ENCODE assay signal across 10 mouse cellular contexts in the genomic region with DNA sequence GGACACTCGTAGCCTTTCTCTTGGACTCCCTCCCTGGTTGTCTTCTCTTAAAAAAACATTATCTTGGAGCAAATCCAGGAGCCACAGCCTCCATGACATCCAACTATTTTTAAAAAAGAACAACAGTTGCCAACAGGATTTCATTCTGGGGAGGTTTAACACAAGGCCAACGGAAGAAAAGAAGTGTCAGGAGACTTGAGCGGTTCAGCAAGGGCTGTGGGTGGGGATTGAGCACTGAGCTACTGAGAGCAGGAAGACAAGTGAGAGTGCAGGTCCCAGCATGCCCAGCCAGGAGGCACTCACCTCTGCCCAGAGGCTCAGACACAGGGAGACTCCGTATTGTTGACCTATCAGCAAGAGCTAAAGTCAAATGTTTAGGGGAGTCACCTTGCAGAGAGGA. TPM values are rescaled to one million over a fixed set of nuclear protein-coding genes. Genes with fewer than 3 reads are reported as not detected.
DNase-seq lines count a peak whose midpoint lies in the region; ATAC-seq and TF ChIP-seq lines count a peak whose summit lies in the region.
"Had no signal": no experiment of that assay in that cellular context is flagged by ENCODE, and none has a peak within 500 bp of the region (broad histone marks: within the 10 kb centered on the region; RNA-seq: fewer than 3 reads in every experiment).

No protein-coding gene starts in this region.

- peak overlapping the region; percentile 78 for H3K4me2 ChIP-seq in CH12.LX (ENCODE audit: insufficient read depth, low read depth, poor library complexity, severe bottlenecking)
- no peak overlapping the region for H3K4me2 ChIP-seq in heart, embryonic 12.5 days
- no peak overlapping the region for H3K4me2 ChIP-seq in neural tube, embryonic 15.5 days
- H3K4me2 ChIP-seq in midbrain, embryonic 14.5 days (ENCODE audit: low read length): no peak overlapping the region

- peak; percentile 31 to 33 for DNase-seq in heart, adult 18-20 months
- DNase-seq in heart, postnatal 25 days (ENCODE audit: low spot score): no peak
- DNase-seq in CH12.LX (ENCODE audit: extremely low read depth): peak; percentile 24
- peak; percentile 49 for DNase-seq in kidney, postnatal 10 days
- no peak for DNase-seq in midbrain, embryonic 14.5 days
- no peak for DNase-seq in gastrocnemius, adult 8-10 months (ENCODE audit: low spot score in 2 of 2)
- DNase-seq: cerebellum, adult 11 months had no signal

- H3K27ac ChIP-seq in CH12.LX (ENCODE audit: insufficient read depth, low read depth): peak overlapping the region; percentile 63; the same call in 1 of the 2 replicates
- H3K27ac ChIP-seq in heart, embryonic 12.5 days (ENCODE audit: poor library complexity, severe bottlenecking): peak overlapping the region; percentile 13; the same call in 1 of the 2 replicates
- no peak overlapping the region for H3K27ac ChIP-seq in neural tube, embryonic 15.5 days (replicated peaks)
- no peak overlapping the region for H3K27ac ChIP-seq in midbrain, embryonic 14.5 days (replicated peaks; ENCODE audit: low read depth, low read length)
- H3K27ac ChIP-seq: liver, embryonic 15.5 days had no signal

- no peaks in the 10 kb centered on the region for H3K79me2 ChIP-seq in CH12.LX (replicated peaks; ENCODE audit: control insufficient read depth, extremely low read depth, insufficient read depth, poor library complexity, severe bottlenecking)

- no peak; the same call in 1 of the 2 replicates for TF ChIP-seq EP300 in CH12.LX (IDR thresholded peaks at IDR 0.05; ENCODE audit: low read length)

- dilution Hi-C loops in CH12.LX (cut with MboI; ENCODE audit: extremely low pct_ligation_motif_present, extremely low pct_unique_long_range_greater_than_20kb, low sequenced_read_pairs): no loop called here

- TF ChIP-seq POLR2A in CH12.LX (IDR thresholded peaks at IDR 0.05; ENCODE audit: low read depth, low read length): peak; percentile 30; the same call in 1 of the 2 replicates

- H3K4me1 ChIP-seq in CH12.LX (ENCODE audit: control insufficient read depth in 1 of 2, insufficient read depth in 2 of 2): peaks cover 13 to 21% of the 10 kb centered on the region in 2 experiments
- peaks cover 19% of the 10 kb centered on the region for H3K4me1 ChIP-seq in heart, embryonic 12.5 days (replicated peaks)
- H3K4me1 ChIP-seq in neural tube, embryonic 15.5 days: peaks cover 12% of the 10 kb centered on the region
- H3K4me1 ChIP-seq in midbrain, embryonic 14.5 days (ENCODE audit: control insufficient read depth, insufficient read depth, low read length): 0 out of 2 replicates have a peak, but pooled peaks cover 4% of the 10 kb centered on the region

- peak overlapping the region; percentile 51 for H3K9ac ChIP-seq in CH12.LX (ENCODE audit: insufficient read depth, low read depth)
- no peak overlapping the region; the same call in 1 of the 2 replicates for H3K9ac ChIP-seq in heart, embryonic 12.5 days
- H3K9ac ChIP-seq in neural tube, embryonic 15.5 days (replicated peaks): no peak overlapping the region
- H3K9ac ChIP-seq in midbrain, embryonic 14.5 days (replicated peaks; ENCODE audit: low read length): no peak overlapping the region
- H3K9ac ChIP-seq: liver, embryonic 15.5 days had no signal

- TF ChIP-seq RAD21 in CH12.LX (IDR thresholded peaks at IDR 0.05; ENCODE audit: low read depth, low read length): no peak

- in situ Hi-C loops in CH12.LX (cut with MboI; ENCODE audit: low pct_ligation_motif_present, low pct_unique_long_range_greater_than_20kb, low sequenced_read_pairs): no loop called here

- intact Hi-C loops in heart, postnatal 25 days (cut with DNase I): loop anchor here (10.0 kb wide), 1 partner anchor 208 kb away; no protein-coding TSS in a partner anchor

- ATAC-seq in heart, embryonic 12.5 days (ENCODE audit: insufficient number of reproducible peaks, low FRiP score): peak; percentile 60; the same call in 1 of the 2 replicates
- ATAC-seq in neural tube, embryonic 15.5 days (ENCODE audit: low FRiP score): no peak
- ATAC-seq in midbrain, embryonic 14.5 days (ENCODE audit: low FRiP score, low TSS enrichment): no peak

- no peaks in the 10 kb centered on the region for H3K36me3 ChIP-seq in CH12.LX (replicated peaks in 1 of 2; ENCODE audit: control insufficient read depth in 1 of 2, insufficient read depth in 1 of 2, low read length in 1 of 2)
- no peaks in the 10 kb centered on the region for H3K36me3 ChIP-seq in heart, embryonic 12.5 days
- H3K36me3 ChIP-seq in neural tube, embryonic 15.5 days: no peaks in the 10 kb centered on the region
- H3K36me3 ChIP-seq in midbrain, embryonic 14.5 days (ENCODE audit: control insufficient read depth, insufficient read depth, low read length): no peaks in the 10 kb centered on the region
- H3K36me3 ChIP-seq: liver, embryonic 15.5 days had no signal

- H3K27me3 ChIP-seq in CH12.LX (replicated peaks): no peaks in the 10 kb centered on the region
- H3K27me3 ChIP-seq in heart, embryonic 12.5 days (replicated peaks): no peaks in the 10 kb centered on the region
- H3K27me3 ChIP-seq in neural tube, embryonic 15.5 days (replicated peaks): no peaks in the 10 kb centered on the region
- no peaks in the 10 kb centered on the region for H3K27me3 ChIP-seq in midbrain, embryonic 14.5 days (ENCODE audit: control insufficient read depth, insufficient read depth, low read length)
- H3K27me3 ChIP-seq: liver, embryonic 15.5 days had no signal

- no peak overlapping the region for H3K4me3 ChIP-seq in CH12.LX (replicated peaks in 1 of 3; ENCODE audit: low read depth in 2 of 3, low read length in 2 of 3, poor library complexity in 1 of 3)
- no peak overlapping the region for H3K4me3 ChIP-seq in heart, embryonic 12.5 days
- no peak overlapping the region for H3K4me3 ChIP-seq in neural tube, embryonic 15.5 days (replicated peaks)
- H3K4me3 ChIP-seq in midbrain, embryonic 14.5 days (replicated peaks; ENCODE audit: low read depth, low read length): no peak overlapping the region
- H3K4me3 ChIP-seq: liver, embryonic 15.5 days had no signal

- 12% methylated on average over 4 of the region's 4 CpGs for WGBS in heart, embryonic 12.5 days
- 41% methylated on average over 4 of the region's 4 CpGs for WGBS in neural tube, embryonic 15.5 days
- 25% methylated on average over 4 of the region's 4 CpGs for WGBS in midbrain, embryonic 14.5 days

- H3K9me3 ChIP-seq in CH12.LX (replicated peaks; ENCODE audit: low read length): no peaks in the 10 kb centered on the region
- no peaks in the 10 kb centered on the region for H3K9me3 ChIP-seq in heart, embryonic 12.5 days (replicated peaks)
- no peaks in the 10 kb centered on the region for H3K9me3 ChIP-seq in neural tube, embryonic 15.5 days (replicated peaks)
- H3K9me3 ChIP-seq in midbrain, embryonic 14.5 days (ENCODE audit: control insufficient read depth, low read length): no peaks in the 10 kb centered on the region
- H3K9me3 ChIP-seq: liver, embryonic 15.5 days had no signal

- peak in 1 of 2 experiments; percentile 28; a peak in 2 of 4 replicates for TF ChIP-seq CTCF in CH12.LX (conservative IDR thresholded peaks at IDR 0.05 in 1 of 2, IDR thresholded peaks at IDR 0.05 in 1 of 2; ENCODE audit: low read depth in 2 of 2, low read length in 2 of 2)

TF ChIP-seq in CH12.LX, 34 proteins besides CTCF, POLR2A, EP300 and RAD21:
- TF ChIP-seq TBP (conservative IDR thresholded peaks at IDR 0.05; ENCODE audit: low read depth, low read length) (0 out of 2 replicates have a peak, but pooled peaks have one; percentile 43), HCFC1 (IDR thresholded peaks at IDR 0.05; ENCODE audit: low read depth, low read length) (peak; percentile 16; the same call in 1 of the 2 replicates), MXI1 (IDR thresholded peaks at IDR 0.05; ENCODE audit: low read depth, low read length) (peak; percentile 15; the same call in 1 of the 2 replicates), IRF4 (IDR thresholded peaks at IDR 0.05; ENCODE audit: low read depth, low read length) (peak; percentile 55; the same call in 1 of the 2 replicates), KAT2A (IDR thresholded peaks at IDR 0.05; ENCODE audit: insufficient replicate concordance, low read length) (no peak), MAZ (IDR thresholded peaks at IDR 0.05; ENCODE audit: low read depth, low read length) (0 out of 2 replicates have a peak, but pooled peaks have one; percentile 43)

RNA-seq across cellular contexts. Expression of a gene that starts 28.8 kb away (rescaled TPM):
- 10 to 100 TPM; 29.2 to 32.6 TPM for total RNA-seq in heart, adult 18-20 months (2021)
- total RNA-seq in heart, postnatal 25 days (2021): 10 to 100 TPM; 25.7 to 28.7 TPM
- total RNA-seq in CH12.LX (2012; rRNA removed) (31.6 and 37.1 TPM in 2 replicates), CH12.LX (2014; rRNA removed) (23.6 and 35.3 TPM in 2 replicates)
- 34.4 and 35.5 TPM in 2 replicates for polyA plus RNA-seq in CH12.LX (2012; ENCODE audit: insufficient read length, low read depth)
- polyA plus RNA-seq in heart, embryonic 12.5 days (2016; fragmentation: Nextera tagmentation; extraction: Ambion mirVana): 35.6 and 36.3 TPM in 2 replicates
- polyA plus RNA-seq in neural tube, embryonic 15.5 days (2015; fragmentation: Nextera tagmentation; extraction: Ambion mirVana): 27.2 and 30.9 TPM in 2 replicates
- 21.9 and 29.5 TPM in 2 replicates for polyA plus RNA-seq in midbrain, embryonic 14.5 days (2014; fragmentation: Nextera tagmentation; extraction: Ambion mirVana)
- 10 to 100 TPM; 10.4 to 15.0 (median 11.0) TPM for total RNA-seq in gastrocnemius, adult 8-10 months (2022)

Comparison
In these comparisons a context has a peak if more than half of its experiments do, and no peak if none do; other contexts are left out.
1. DNase-seq: peak in heart, adult 18-20 months (2 of 2), CH12.LX (single experiment) and kidney, postnatal 10 days (single experiment); none in heart, postnatal 25 days (single experiment), midbrain, embryonic 14.5 days (single experiment) and gastrocnemius, adult 8-10 months (0 of 2).
2. H3K27ac ChIP-seq: peak in CH12.LX (single experiment) and heart, embryonic 12.5 days (single experiment); none in neural tube, embryonic 15.5 days (single experiment) and midbrain, embryonic 14.5 days (single experiment).